Mouse (Mus musculus): ENCODE measurements around the gene Actr6.
"Not testable (repeated sequence)": the region's sequence is repeated elsewhere in the genome, so short reads cannot be mapped to it uniquely, and the experiment has no call there.

Actr6 gene

DNA sequence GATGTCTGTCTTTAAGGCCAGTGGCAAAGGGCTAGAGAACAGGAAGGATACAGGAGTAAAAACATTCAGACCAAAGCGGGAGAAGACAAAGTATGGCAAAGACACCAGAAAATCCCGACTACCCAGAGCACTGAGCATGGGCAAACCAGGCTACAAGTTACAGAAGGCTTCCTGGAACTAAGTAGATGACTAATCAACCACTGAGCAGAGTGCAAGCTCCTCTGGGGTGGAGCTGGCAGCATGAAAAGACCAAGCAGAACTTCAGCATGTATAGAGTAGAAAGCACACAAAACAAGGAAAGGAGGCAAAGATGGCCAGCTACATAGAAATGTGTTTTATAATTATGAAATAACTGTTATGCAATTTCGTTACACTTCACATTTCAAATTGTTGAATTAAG is 51.6 kb downstream of the Actr6 start:
- no peak for DNase-seq (ENCODE audit: low read depth, low spot score)

DNA sequence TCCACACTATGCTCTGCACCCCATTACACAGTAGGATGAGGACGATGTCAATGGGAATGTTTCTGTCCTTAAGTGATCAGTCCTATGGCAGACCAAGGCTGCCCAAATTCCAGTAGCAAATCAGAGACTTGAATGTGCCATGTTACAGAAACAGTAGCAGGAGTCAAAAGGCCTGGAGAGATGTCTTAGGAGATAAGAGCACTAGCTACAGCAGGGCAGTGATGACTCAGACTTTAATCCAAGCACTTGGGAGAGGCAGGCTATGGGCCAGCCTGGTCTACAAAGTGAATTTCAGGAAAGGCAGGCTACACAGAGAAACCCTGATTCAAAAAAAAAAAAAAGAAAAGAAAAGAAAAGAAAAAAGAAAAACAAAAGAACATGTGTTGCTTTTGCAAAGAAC is 52.6 kb downstream of the Actr6 start:
- DNase-seq (ENCODE audit: low read depth, low spot score) = no peak

DNA sequence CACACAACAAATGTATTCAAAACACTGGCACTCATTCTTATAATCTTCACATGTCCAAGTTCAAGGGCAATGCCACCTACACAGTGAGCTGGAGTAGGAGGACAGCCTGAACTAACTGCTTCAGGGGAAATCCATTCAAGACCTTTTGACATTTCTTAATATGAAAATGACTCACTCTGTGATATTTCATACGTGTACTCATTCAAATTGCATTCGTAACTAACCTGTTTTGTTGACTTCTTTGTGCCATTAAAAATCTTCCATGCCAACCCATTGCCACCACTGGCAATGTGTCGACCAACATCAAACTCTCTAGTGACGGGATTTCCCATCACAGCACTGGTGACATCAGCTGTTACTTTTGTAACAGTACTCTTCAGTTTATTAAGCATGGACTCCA is 54.0 kb downstream of the Actr6 start:
- no peak for DNase-seq (ENCODE audit: low read depth, low spot score)

DNA sequence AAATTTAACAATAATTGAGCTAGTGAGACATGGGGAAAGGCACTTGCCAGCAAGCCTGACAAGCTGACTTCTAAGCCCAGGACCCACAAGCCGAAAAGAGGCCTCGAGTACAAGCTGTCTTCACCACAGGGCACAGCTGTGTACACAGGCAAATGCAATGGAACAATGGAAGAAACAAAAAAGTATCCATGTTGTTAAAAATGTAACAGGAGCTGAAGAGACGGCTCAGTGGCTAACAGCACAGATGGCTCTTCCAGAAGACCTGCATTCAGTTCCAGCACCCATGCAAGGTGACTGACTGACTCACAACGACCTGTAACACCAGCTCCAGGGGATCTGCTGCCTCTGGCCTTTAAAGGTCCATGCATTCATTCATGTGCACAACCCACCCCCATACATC is 55.5 kb downstream of the Actr6 start:
- no peak for DNase-seq (ENCODE audit: low read depth, low spot score)

DNA sequence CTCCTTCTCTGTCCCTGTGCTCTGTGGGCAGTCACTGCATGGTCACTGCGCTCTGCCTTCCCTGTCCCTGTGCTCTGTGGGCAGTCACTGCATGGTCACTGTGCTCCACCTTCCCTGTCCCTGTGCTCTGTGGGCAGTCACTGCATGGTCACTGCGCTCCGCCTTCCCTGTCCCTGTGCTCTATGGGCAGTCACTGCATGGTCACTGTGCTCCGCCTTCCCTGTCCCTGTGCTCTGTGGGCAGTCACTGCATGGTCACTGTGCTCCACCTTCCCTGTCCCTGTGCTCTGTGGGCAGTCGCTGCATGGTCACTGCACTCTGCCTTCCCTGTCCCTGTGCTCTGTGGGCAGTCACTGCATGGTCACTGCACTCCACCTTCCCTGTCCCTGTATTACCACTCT is 61.7 kb downstream of the Actr6 start:
- not testable (repeated sequence) for DNase-seq (ENCODE audit: low read depth, low spot score)

DNA sequence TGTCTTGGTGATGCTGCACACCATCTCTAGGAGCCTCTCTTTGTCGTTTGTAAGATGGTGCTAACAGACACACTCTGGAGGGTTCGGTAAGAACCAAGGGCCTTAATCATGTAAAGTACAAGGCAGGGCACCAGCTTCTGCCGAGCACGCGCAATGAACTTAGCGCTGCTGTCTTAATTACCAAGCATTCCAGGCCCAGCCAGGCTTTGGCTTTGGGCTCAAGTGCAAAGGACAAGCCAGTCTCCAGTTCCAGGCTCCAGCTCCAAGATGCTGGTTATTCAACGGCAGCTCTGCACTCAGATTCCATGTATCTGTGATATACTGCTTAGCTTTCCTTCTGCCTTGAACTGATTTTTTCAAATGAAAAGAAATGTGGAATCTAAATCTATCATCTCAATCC is 64.5 kb downstream of the Actr6 start:
- no peak for DNase-seq (ENCODE audit: low read depth, low spot score)

DNA sequence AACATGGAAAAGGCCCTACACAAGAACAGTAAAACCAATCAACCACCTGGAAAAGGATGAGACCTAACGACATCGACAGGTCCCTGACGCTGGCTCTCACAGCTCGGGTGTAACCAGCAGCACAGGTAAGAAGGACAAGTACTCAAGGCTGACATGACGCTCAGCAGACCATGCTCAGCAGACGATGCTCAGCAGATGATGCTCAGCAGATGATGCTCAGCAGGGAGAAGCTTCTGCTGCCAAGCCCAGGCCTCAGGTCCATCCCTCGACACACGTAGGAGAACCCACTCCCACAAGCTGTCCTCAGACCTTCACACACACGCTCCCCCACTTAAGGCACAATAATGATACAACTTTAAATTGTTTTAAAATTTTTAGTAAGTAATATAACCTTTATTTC is 66.4 kb downstream of the Actr6 start:
- DNase-seq (ENCODE audit: low read depth, low spot score) = no peak

DNA sequence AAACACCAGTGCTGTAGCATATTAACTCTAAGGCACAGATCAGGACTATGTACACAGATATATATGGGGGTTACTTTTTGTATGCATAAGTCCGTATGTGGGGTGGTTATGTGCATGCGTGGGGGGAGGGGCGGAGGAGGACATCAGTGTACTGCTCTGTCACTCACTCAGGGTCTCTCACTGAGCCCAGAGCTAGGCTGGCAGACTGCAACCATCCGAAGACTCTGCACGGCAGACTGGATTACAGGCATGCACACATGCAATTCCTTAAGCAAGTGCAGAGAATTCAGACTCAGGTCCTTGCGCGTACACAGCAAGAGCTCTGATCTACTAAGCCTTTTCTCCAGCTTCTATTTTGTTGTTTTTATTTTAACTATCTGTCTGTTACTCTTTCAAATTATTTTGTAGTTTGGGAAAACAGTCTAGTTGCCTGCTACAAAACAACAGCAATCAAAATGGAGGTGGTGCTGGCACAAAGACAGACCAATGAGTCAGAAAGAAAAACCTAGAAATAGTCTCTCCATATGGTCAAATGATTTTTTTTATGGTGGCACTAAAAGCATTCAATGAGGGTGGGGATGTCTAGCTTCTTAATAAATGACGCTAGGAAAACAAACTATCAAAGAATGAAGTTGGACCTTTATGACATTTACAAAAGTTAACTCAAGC is 67.0 kb downstream of the Actr6 start:
- no peak for DNase-seq (ENCODE audit: low read depth, low spot score)
